Mouse (Mus musculus): ENCODE measurements around the gene 4933430I17Rik.

DNA sequence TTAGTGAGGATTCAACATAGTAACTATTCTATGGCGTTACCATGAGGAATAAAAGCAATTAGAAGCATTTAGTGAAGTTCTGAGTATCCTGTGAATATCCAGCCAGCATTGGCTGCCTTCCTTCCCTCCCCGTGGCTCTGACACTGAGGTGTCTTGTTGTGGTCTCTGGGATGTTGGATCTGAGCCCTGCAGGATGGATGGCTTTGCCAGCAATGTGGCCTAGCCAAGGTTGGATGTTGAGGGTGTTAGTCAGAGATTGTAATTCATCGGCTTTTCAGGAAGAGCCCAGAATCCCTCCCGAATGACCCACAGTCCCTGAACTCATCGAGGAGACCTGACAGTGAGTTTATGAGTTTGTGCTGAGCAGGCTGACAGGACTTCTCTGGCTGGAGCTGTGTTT, 70.9 kb downstream of the 4933430I17Rik start:
- TF ChIP-seq EP300 (IDR thresholded peaks at IDR 0.05; ENCODE audit: insufficient read depth, low read depth, low read length) (0 out of 2 replicates have a peak, but pooled peaks have one; percentile 37), CTCF (IDR thresholded peaks at IDR 0.05) (no peak)

Data from heart, adult 2 months (tissue).